In genomic region chr6:104974517-104974916, GRCm38 (mm10) we compare ENCODE assay signal across 26 mouse cellular contexts.
DNase-seq lines count a peak whose midpoint lies in the region; ATAC-seq and TF ChIP-seq lines count a peak whose summit lies in the region.
"Had no signal": no experiment of that assay in that cellular context is flagged by ENCODE, and none has a peak within 500 bp of the region (broad histone marks: within the 10 kb centered on the region; RNA-seq: fewer than 3 reads in every experiment).

No protein-coding gene starts in this region.

- H3K4me2 ChIP-seq in forebrain, embryonic 13.5 days = no peak overlapping the region
- no peak overlapping the region for H3K4me2 ChIP-seq in forebrain, embryonic 12.5 days
- H3K4me2 ChIP-seq in forebrain, embryonic 16.5 days (ENCODE audit: low read length) = no peak overlapping the region
- H3K4me2 ChIP-seq in forebrain, embryonic 15.5 days (replicated peaks) = no peak overlapping the region
- no peak overlapping the region for H3K4me2 ChIP-seq in hindbrain, embryonic 16.5 days (ENCODE audit: low read length)
- H3K4me2 ChIP-seq: embryonic facial prominence, embryonic 13.5 days; embryonic facial prominence, embryonic 15.5 days had no signal

- H3K4me1 ChIP-seq in forebrain, embryonic 13.5 days = no peaks in the 10 kb centered on the region
- H3K4me1 ChIP-seq in forebrain, embryonic 12.5 days = no peaks in the 10 kb centered on the region
- no peaks in the 10 kb centered on the region for H3K4me1 ChIP-seq in forebrain, embryonic 16.5 days (replicated peaks; ENCODE audit: control insufficient read depth, insufficient read depth, low read length)
- no peaks in the 10 kb centered on the region for H3K4me1 ChIP-seq in forebrain, embryonic 15.5 days
- H3K4me1 ChIP-seq in hindbrain, embryonic 16.5 days (ENCODE audit: control insufficient read depth, insufficient read depth, low read depth, low read length) = no peaks in the 10 kb centered on the region
- H3K4me1 ChIP-seq: embryonic facial prominence, embryonic 13.5 days; embryonic facial prominence, embryonic 15.5 days had no signal

- DNase-seq in brain, embryonic 14.5 days (ENCODE audit: low read depth) = peak; percentile 50
- DNase-seq in telencephalon, adult 2 months (ENCODE audit: low read depth, low spot score) = peak; percentile 6
- DNase-seq: adrenal gland, adult 8-10 months; adrenal gland, postnatal 14 days; adrenal gland, postnatal 36 days; B cell, adult 2 months; cerebellum, adult 11 months; cerebellum, adult 18-20 months; cerebellum, adult 8-10 months; cerebellum, adult 9-11 months; cerebellum, postnatal 14 days; cerebellum, postnatal 36 days; embryo, embryonic 11 days had no signal

- peak; percentile 50; the same call in 1 of the 2 replicates for ATAC-seq in forebrain, embryonic 13.5 days
- no peak for ATAC-seq in forebrain, embryonic 12.5 days (ENCODE audit: low FRiP score)
- ATAC-seq in forebrain, embryonic 16.5 days = peak; percentile 75
- no peak; the same call in 1 of the 2 replicates for ATAC-seq in forebrain, embryonic 15.5 days (replicated peaks)
- ATAC-seq in hindbrain, embryonic 16.5 days = no peak
- ATAC-seq: activated CD4-positive, CD25-positive, alpha-beta regulatory T cell, adult 4 months; CD4-positive, CD25-positive, alpha-beta regulatory T cell, adult 4 months; Patski had no signal

- H3K4me3 ChIP-seq in forebrain, embryonic 13.5 days = no peak overlapping the region
- no peak overlapping the region for H3K4me3 ChIP-seq in forebrain, embryonic 12.5 days (replicated peaks)
- no peak overlapping the region for H3K4me3 ChIP-seq in forebrain, embryonic 16.5 days (replicated peaks; ENCODE audit: low read length)
- H3K4me3 ChIP-seq in forebrain, embryonic 15.5 days = no peak overlapping the region
- H3K4me3 ChIP-seq in hindbrain, embryonic 16.5 days (ENCODE audit: low read length) = no peak overlapping the region
- H3K4me3 ChIP-seq: embryonic facial prominence, embryonic 13.5 days; embryonic facial prominence, embryonic 15.5 days; erythroblast, embryonic 14.5 days had no signal

- no peak overlapping the region for H3K9ac ChIP-seq in forebrain, embryonic 13.5 days
- H3K9ac ChIP-seq in forebrain, embryonic 12.5 days = no peak overlapping the region
- no peak overlapping the region for H3K9ac ChIP-seq in forebrain, embryonic 16.5 days (replicated peaks; ENCODE audit: low read depth, low read length)
- H3K9ac ChIP-seq in forebrain, embryonic 15.5 days (replicated peaks) = no peak overlapping the region
- no peak overlapping the region for H3K9ac ChIP-seq in hindbrain, embryonic 16.5 days (ENCODE audit: low read depth, low read length)
- H3K9ac ChIP-seq: embryonic facial prominence, embryonic 13.5 days; embryonic facial prominence, embryonic 15.5 days had no signal

- no peaks in the 10 kb centered on the region for H3K9me3 ChIP-seq in forebrain, embryonic 13.5 days (replicated peaks)
- no peaks in the 10 kb centered on the region for H3K9me3 ChIP-seq in forebrain, embryonic 12.5 days
- no peaks in the 10 kb centered on the region for H3K9me3 ChIP-seq in forebrain, embryonic 16.5 days (ENCODE audit: control insufficient read depth, low read length)
- H3K9me3 ChIP-seq in forebrain, embryonic 15.5 days = no peaks in the 10 kb centered on the region
- no peaks in the 10 kb centered on the region for H3K9me3 ChIP-seq in hindbrain, embryonic 16.5 days (ENCODE audit: control insufficient read depth, low read length)
- H3K9me3 ChIP-seq: embryonic facial prominence, embryonic 13.5 days; embryonic facial prominence, embryonic 15.5 days had no signal

- no peak for TF ChIP-seq CTCF in brain, embryonic 14.5 days (IDR thresholded peaks at IDR 0.05; ENCODE audit: borderline replicate concordance, extremely low read depth, insufficient read depth, insufficient read length)

- no peaks in the 10 kb centered on the region for H3K27me3 ChIP-seq in forebrain, embryonic 13.5 days
- H3K27me3 ChIP-seq in forebrain, embryonic 12.5 days = no peaks in the 10 kb centered on the region
- H3K27me3 ChIP-seq in forebrain, embryonic 16.5 days (replicated peaks; ENCODE audit: control insufficient read depth, insufficient read depth, low read length) = no peaks in the 10 kb centered on the region
- H3K27me3 ChIP-seq in forebrain, embryonic 15.5 days = no peaks in the 10 kb centered on the region
- H3K27me3 ChIP-seq in hindbrain, embryonic 16.5 days (replicated peaks; ENCODE audit: control insufficient read depth, insufficient read depth, low read length) = no peaks in the 10 kb centered on the region
- H3K27me3 ChIP-seq: CH12.LX; embryonic facial prominence, embryonic 13.5 days; embryonic facial prominence, embryonic 15.5 days; Patski had no signal

- no peak overlapping the region for H3K27ac ChIP-seq in forebrain, embryonic 13.5 days
- no peak overlapping the region for H3K27ac ChIP-seq in forebrain, embryonic 12.5 days
- H3K27ac ChIP-seq in forebrain, embryonic 16.5 days (ENCODE audit: low read length) = no peak overlapping the region
- H3K27ac ChIP-seq in forebrain, embryonic 15.5 days (replicated peaks) = no peak overlapping the region
- no peak overlapping the region for H3K27ac ChIP-seq in hindbrain, embryonic 16.5 days (ENCODE audit: low read depth, low read length)
- H3K27ac ChIP-seq: embryonic facial prominence, embryonic 13.5 days; embryonic facial prominence, embryonic 15.5 days had no signal

- TF ChIP-seq POLR2A in brain, embryonic 14.5 days (IDR thresholded peaks at IDR 0.05; ENCODE audit: borderline replicate concordance, extremely low read depth, insufficient read depth, insufficient read length, poor library complexity, severe bottlenecking) = no peak

- no peaks in the 10 kb centered on the region for H3K36me3 ChIP-seq in forebrain, embryonic 13.5 days (ENCODE audit: poor library complexity, severe bottlenecking)
- no peaks in the 10 kb centered on the region for H3K36me3 ChIP-seq in forebrain, embryonic 12.5 days (replicated peaks)
- H3K36me3 ChIP-seq in forebrain, embryonic 16.5 days (ENCODE audit: control insufficient read depth, insufficient read depth) = no peaks in the 10 kb centered on the region
- H3K36me3 ChIP-seq in forebrain, embryonic 15.5 days = no peaks in the 10 kb centered on the region
- no peaks in the 10 kb centered on the region for H3K36me3 ChIP-seq in hindbrain, embryonic 16.5 days (ENCODE audit: control insufficient read depth, insufficient read depth, low read length)
- H3K36me3 ChIP-seq: embryonic facial prominence, embryonic 13.5 days; embryonic facial prominence, embryonic 15.5 days; G1E had no signal

Comparison
In these comparisons a context has a peak if more than half of its experiments do, and no peak if none do; other contexts are left out.
1. ATAC-seq: peak in forebrain, embryonic 13.5 days (single experiment) and forebrain, embryonic 16.5 days (single experiment); none in forebrain, embryonic 12.5 days (single experiment), forebrain, embryonic 15.5 days (single experiment) and hindbrain, embryonic 16.5 days (single experiment).